Mouse (Mus musculus) small intestine, adult 2 months (tissue): ENCODE results near the gene Gramd1c. TPM values are rescaled to one million over a fixed set of nuclear protein-coding genes. Genes with fewer than 3 reads are reported as not detected.

Source experiments
- H3K27ac ChIP-seq: fragments of 200-500 bp; 2 replicates; pipeline ENCODE4 v1.5.1; 2012; ENCODE audit warnings: low read depth, low read length, control low read depth, inconsistent platforms; ENCODE audit not compliant: insufficient read depth
- H3K27me3 ChIP-seq: fragments of 200-500 bp; 2 replicates; pipeline ENCODE4 v1.6.1; 2012; ENCODE audit warnings: mild to moderate bottlenecking, moderate library complexity, low read length, inconsistent platforms; ENCODE audit not compliant: control insufficient read depth, insufficient read depth
- H3K36me3 ChIP-seq: fragments of 200-500 bp; 2 replicates; pipeline ENCODE4 v1.6.1; 2012; ENCODE audit warnings: mild to moderate bottlenecking, low read length, control low read depth, inconsistent platforms; ENCODE audit not compliant: control insufficient read depth, insufficient read depth
- H3K4me1 ChIP-seq: fragments of 200-500 bp; 2 replicates; pipeline ENCODE4 v1.6.1; 2012; ENCODE audit warnings: low read length, inconsistent platforms, mixed read lengths; ENCODE audit not compliant: control insufficient read depth, insufficient read depth, insufficient read length
- H3K4me3 ChIP-seq: fragments of 200-500 bp; 2 replicates; pipeline ENCODE4 v1.5.1; 2012; ENCODE audit warnings: low read depth, mild to moderate bottlenecking, control low read depth, inconsistent platforms, low read length, moderate library complexity
- CTCF ChIP-seq: fragments of 200-500 bp; IDR thresholded peaks from 2 replicates; pipeline ENCODE4 v1.5.1; 2012; ENCODE audit warnings: low read depth, mild to moderate bottlenecking, control low read depth, inconsistent platforms, low read length, moderate library complexity, mixed read lengths; ENCODE audit not compliant: insufficient replicate concordance, insufficient read length; ENCODE audit errors: extremely low read depth
- POLR2A ChIP-seq: fragments of 200-500 bp; IDR thresholded peaks from 2 replicates; pipeline ENCODE4 v1.6.1; 2012; ENCODE audit warnings: low read depth, mild to moderate bottlenecking, control low read depth, inconsistent platforms, low read length, moderate library complexity
- WGBS: fragments of 180-500 bp; shearing (Covaris S2); methylation state at CpG from one replicate; pipeline ENCODE4 v1.1.7; 2018; 5-methylcytosine and 5-hydroxymethylcytosine counted together
- polyA plus RNA-seq: library from polyadenylated mRNA; depleted of rRNA; stranded (reverse); fragments of >200 nt; gene quantifications from 2 replicates; pipeline ENCODE4 v1.2.3, GENCODE M21; 2012

The Gramd1c gene
- polyA plus RNA-seq, 1 experiment: 1.3 TPM

DNA sequence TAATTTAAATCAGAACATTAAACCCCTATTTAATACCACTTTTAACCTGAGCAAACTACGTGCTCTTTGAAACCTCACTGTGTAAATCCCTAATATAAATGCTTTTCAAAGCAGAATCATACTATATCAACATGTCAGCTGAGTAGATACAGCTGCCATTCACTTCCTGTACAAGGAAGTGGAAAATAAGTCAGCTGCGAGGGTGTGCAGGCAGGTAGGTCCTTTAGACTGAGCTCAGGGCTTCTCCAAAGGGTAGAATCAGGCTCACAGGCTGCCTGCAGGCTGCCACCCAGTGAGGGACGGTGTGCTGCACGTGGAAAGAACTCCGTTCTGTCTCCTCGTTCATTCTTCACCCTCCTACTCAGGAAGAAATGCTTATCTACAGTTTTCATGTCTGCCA is 108.2 kb downstream of the Gramd1c start:
- no peak overlapping the region for H3K4me3 ChIP-seq
- WGBS: 67% methylated on average over 6 of the region's 6 CpGs
- peaks cover 2% of the 10 kb centered on the region for H3K36me3 ChIP-seq
- H3K27ac ChIP-seq: no peak overlapping the region
- no peak for TF ChIP-seq CTCF
- TF ChIP-seq POLR2A: no peak
- H3K4me1 ChIP-seq: no peaks in the 10 kb centered on the region
- no peaks in the 10 kb centered on the region for H3K27me3 ChIP-seq

GRCm38 (mm10) chr16:43951591-43951990 is 111.6 kb downstream of the Gramd1c start:
- no peak overlapping the region for H3K4me3 ChIP-seq
- no peaks in the 10 kb centered on the region for H3K36me3 ChIP-seq
- no peaks in the 10 kb centered on the region for H3K4me1 ChIP-seq
- TF ChIP-seq POLR2A: no peak
- TF ChIP-seq CTCF: no peak
- H3K27ac ChIP-seq: no peak overlapping the region
- no peaks in the 10 kb centered on the region for H3K27me3 ChIP-seq
- WGBS: 29% methylated on average over 4 of the region's 4 CpGs

GRCm38 (mm10) chr16:43945869-43946268 is 117.3 kb downstream of the Gramd1c start:
- Histone ChIP-seq H3K4me3 (no peak overlapping the region), H3K27ac (no peak overlapping the region), H3K36me3 (no peaks in the 10 kb centered on the region), H3K4me1 (no peaks in the 10 kb centered on the region), H3K27me3 (no peaks in the 10 kb centered on the region)
- TF ChIP-seq CTCF (no peak), POLR2A (no peak)
- 76% methylated on average over 3 of the region's 3 CpGs for whole genome bisulfite sequencing

GRCm38 (mm10) chr16:43945351-43945750 is 117.8 kb downstream of the Gramd1c start:
- no peaks in the 10 kb centered on the region for H3K36me3 ChIP-seq
- TF ChIP-seq POLR2A (no peak), CTCF (no peak)
- no peaks in the 10 kb centered on the region for H3K4me1 ChIP-seq
- no peaks in the 10 kb centered on the region for H3K27me3 ChIP-seq
- H3K27ac ChIP-seq: no peak overlapping the region
- H3K4me3 ChIP-seq: no peak overlapping the region
- WGBS: 82% methylated on average over 3 of the region's 3 CpGs

GRCm38 (mm10) chr16:43940846-43941245 is 122.3 kb downstream of the Gramd1c start:
- Histone ChIP-seq H3K36me3 (peaks cover 3% of the 10 kb centered on the region; the same call in 1 of the 2 replicates), H3K4me1 (no peaks in the 10 kb centered on the region), H3K4me3 (no peak overlapping the region), H3K27me3 (no peaks in the 10 kb centered on the region), H3K27ac (no peak overlapping the region)
- no peak for TF ChIP-seq POLR2A
- TF ChIP-seq CTCF: no peak
- 95% methylated on average over 4 of the region's 4 CpGs for WGBS

DNA sequence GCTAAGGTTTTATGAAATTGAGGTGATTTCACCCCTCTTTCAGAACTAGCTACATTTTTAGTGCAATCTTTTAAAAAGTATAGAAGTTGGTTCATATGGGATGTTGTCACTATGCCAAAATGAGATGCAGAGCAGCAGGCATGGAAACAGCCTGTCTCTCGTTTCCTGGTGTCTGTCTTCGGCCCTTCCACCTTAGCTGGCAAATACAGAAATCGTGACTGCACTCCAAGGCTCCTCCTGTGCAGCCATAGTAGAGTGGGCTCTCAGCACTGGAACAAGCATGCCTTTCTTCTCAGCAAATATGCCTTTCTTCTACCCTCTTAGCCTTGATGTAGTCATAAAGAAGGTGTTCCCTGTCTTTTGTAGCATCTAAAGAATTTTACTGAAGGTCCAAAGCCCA is 127.3 kb downstream of the Gramd1c start:
- Histone ChIP-seq H3K4me1 (no peaks in the 10 kb centered on the region), H3K4me3 (no peak overlapping the region), H3K27ac (no peak overlapping the region), H3K27me3 (no peaks in the 10 kb centered on the region), H3K36me3 (peaks cover 3% of the 10 kb centered on the region; the same call in 1 of the 2 replicates)
- 75% methylated on average over 3 of the region's 3 CpGs for WGBS
- TF ChIP-seq CTCF (no peak), POLR2A (no peak)

GRCm38 (mm10) chr16:43935367-43935766 is 127.8 kb downstream of the Gramd1c start:
- WGBS: 56% methylated on average over 3 of the region's 3 CpGs
- TF ChIP-seq CTCF (no peak), POLR2A (no peak)
- Histone ChIP-seq H3K27ac (no peak overlapping the region), H3K36me3 (peaks cover 3% of the 10 kb centered on the region; the same call in 1 of the 2 replicates), H3K4me3 (no peak overlapping the region), H3K27me3 (no peaks in the 10 kb centered on the region), H3K4me1 (no peaks in the 10 kb centered on the region)

- Histone ChIP-seq H3K36me3 (peaks cover 3% of the 10 kb centered on the region; the same call in 1 of the 2 replicates), H3K27ac (no peak overlapping the region), H3K4me3 (no peak overlapping the region), H3K4me1 (no peaks in the 10 kb centered on the region), H3K27me3 (no peaks in the 10 kb centered on the region)
- WGBS: 91% methylated on average over 8 of the region's 8 CpGs
- TF ChIP-seq POLR2A (no peak), CTCF (no peak)
Measured at GRCm38 (mm10) chr16:43934856-43935255, 128.3 kb downstream of the Gramd1c start.
